Mouse (Mus musculus) stomach, embryonic 16.5 days (tissue): ENCODE measurements at regions not wholly inside any gene's neighbourhood (a gene's known extent, or its start where the extent isn't known, plus 50 kb on each side); places are given as distances from the start of the nearest gene placed in this dataset.

Experiments used
- ATAC-seq: fragments of 200-750 bp; cut with Nextera tagmentation; 2 replicates; pipeline ENCODE4 v1.8.0; 2017; ENCODE audit warnings: moderate number of reproducible peaks, moderate TSS enrichment; ENCODE audit not compliant: insufficient read depth, low FRiP score
- H3K27ac ChIP-seq: fragments of 300-500 bp; sonication (generic); 2 replicates; pipeline ENCODE4 v1.5.1; 2014; ENCODE audit warnings: low read length
- H3K27me3 ChIP-seq: fragments of 300-500 bp; sonication (generic); 2 replicates; pipeline ENCODE4 v1.6.1; 2014; ENCODE audit warnings: low read length, control low read depth, mixed read lengths; ENCODE audit not compliant: control insufficient read depth, insufficient read depth
- H3K36me3 ChIP-seq: fragments of 300-500 bp; sonication (generic); 2 replicates; pipeline ENCODE4 v1.6.1; 2014; ENCODE audit warnings: low read length; ENCODE audit not compliant: control insufficient read depth, insufficient read depth
- H3K4me1 ChIP-seq: fragments of 300-500 bp; sonication (generic); 2 replicates; pipeline ENCODE4 v1.6.1; 2014; ENCODE audit warnings: low read length, control low read depth, mixed read lengths; ENCODE audit not compliant: control insufficient read depth, insufficient read depth
- H3K4me2 ChIP-seq: fragments of 300-500 bp; sonication (generic); 2 replicates; pipeline ENCODE4 v1.6.1; 2014; ENCODE audit warnings: low read depth, low read length, mixed read lengths
- H3K4me3 ChIP-seq: fragments of 300-500 bp; sonication (generic); replicated peaks from 2 replicates; pipeline ENCODE4 v1.5.1; 2014; ENCODE audit warnings: mild to moderate bottlenecking, low read length
- H3K9ac ChIP-seq: fragments of 300-500 bp; sonication (generic); 2 replicates; pipeline ENCODE4 v1.6.1; 2014; ENCODE audit warnings: low read length
- H3K9me3 ChIP-seq: fragments of 300-500 bp; sonication (generic); replicated peaks from 2 replicates; pipeline ENCODE4 v1.6.1; 2016; ENCODE audit warnings: low read length, control low read depth; ENCODE audit not compliant: control insufficient read depth
- WGBS: fragments of 180-500 bp; shearing (Covaris S2); extraction: QIAGEN DNeasy Blood & Tissue Kit; methylation state at CpG from one replicate; pipeline ENCODE4 v1.1.7; 2014; 5-methylcytosine and 5-hydroxymethylcytosine counted together

- H3K4me3 ChIP-seq: no peak overlapping the region
- no peak for ATAC-seq
- H3K4me2 ChIP-seq: no peak overlapping the region
- H3K9ac ChIP-seq: no peak overlapping the region
- 78% methylated on average over 5 of the region's 5 CpGs for WGBS
- no peaks in the 10 kb centered on the region for H3K9me3 ChIP-seq
- no peaks in the 10 kb centered on the region for H3K27me3 ChIP-seq
- no peak overlapping the region for H3K27ac ChIP-seq
- no peaks in the 10 kb centered on the region for H3K4me1 ChIP-seq
- no peaks in the 10 kb centered on the region for H3K36me3 ChIP-seq
Observed at GRCm38 (mm10) chr19:14096187-14096586, 182.9 kb downstream of the Olfr1505 start.

- WGBS: 60% methylated on average over 4 of the region's 4 CpGs
- no peak for ATAC-seq
- H3K9ac ChIP-seq: no peak overlapping the region
- no peak overlapping the region for H3K4me3 ChIP-seq
- no peaks in the 10 kb centered on the region for H3K4me1 ChIP-seq
- H3K36me3 ChIP-seq: no peaks in the 10 kb centered on the region
- no peak overlapping the region for H3K27ac ChIP-seq
- no peaks in the 10 kb centered on the region for H3K27me3 ChIP-seq
- no peaks in the 10 kb centered on the region for H3K9me3 ChIP-seq
- no peak overlapping the region for H3K4me2 ChIP-seq
Observed at GRCm38 (mm10) chr19:14109091-14109490, 195.8 kb downstream of the Olfr1505 start.

GRCm38 (mm10) chr19:14123348-14124113, 210.2 kb downstream of the Olfr1505 start:
- Histone ChIP-seq H3K27ac (no peak overlapping the region), H3K4me3 (no peak overlapping the region), H3K4me2 (no peak overlapping the region), H3K4me1 (no peaks in the 10 kb centered on the region), H3K36me3 (no peaks in the 10 kb centered on the region), H3K27me3 (no peaks in the 10 kb centered on the region), H3K9me3 (no peaks in the 10 kb centered on the region), H3K9ac (no peak overlapping the region)
- WGBS: 24% methylated on average over 8 of the region's 8 CpGs
- no peak for ATAC-seq

GRCm38 (mm10) chr19:14124250-14124827, 211.0 kb downstream of the Olfr1505 start:
- no peaks in the 10 kb centered on the region for H3K9me3 ChIP-seq
- ATAC-seq: no peak
- no peak overlapping the region for H3K4me3 ChIP-seq
- no peaks in the 10 kb centered on the region for H3K27me3 ChIP-seq
- no peaks in the 10 kb centered on the region for H3K4me1 ChIP-seq
- H3K36me3 ChIP-seq: no peaks in the 10 kb centered on the region
- H3K4me2 ChIP-seq: no peak overlapping the region
- 51% methylated on average over 5 of the region's 5 CpGs for WGBS
- no peak overlapping the region for H3K27ac ChIP-seq
- no peak overlapping the region for H3K9ac ChIP-seq

- H3K27me3 ChIP-seq: no peaks in the 10 kb centered on the region
- WGBS: 67% methylated on average over 5 of the region's 5 CpGs
- H3K9me3 ChIP-seq: no peaks in the 10 kb centered on the region
- no peak overlapping the region for H3K9ac ChIP-seq
- no peak overlapping the region for H3K27ac ChIP-seq
- no peaks in the 10 kb centered on the region for H3K36me3 ChIP-seq
- no peak overlapping the region for H3K4me2 ChIP-seq
- no peak for ATAC-seq
- no peak overlapping the region for H3K4me3 ChIP-seq
- no peaks in the 10 kb centered on the region for H3K4me1 ChIP-seq
Observed at GRCm38 (mm10) chr19:14124986-14125385, 211.7 kb downstream of the Olfr1505 start.

- Histone ChIP-seq H3K27me3 (no peaks in the 10 kb centered on the region), H3K9me3 (no peaks in the 10 kb centered on the region), H3K9ac (no peak overlapping the region), H3K4me2 (no peak overlapping the region), H3K36me3 (no peaks in the 10 kb centered on the region), H3K4me3 (no peak overlapping the region), H3K4me1 (no peaks in the 10 kb centered on the region), H3K27ac (no peak overlapping the region)
- WGBS: 49% methylated on average over 8 of the region's 8 CpGs
- ATAC-seq: no peak
Observed at GRCm38 (mm10) chr19:14128397-14129209, 215.3 kb downstream of the Olfr1505 start.

- Histone ChIP-seq H3K27me3 (no peaks in the 10 kb centered on the region), H3K4me1 (peaks cover 7% of the 10 kb centered on the region; the same call in 1 of the 2 replicates), H3K9ac (no peak overlapping the region), H3K36me3 (no peaks in the 10 kb centered on the region), H3K4me2 (no peak overlapping the region), H3K27ac (no peak overlapping the region), H3K9me3 (no peaks in the 10 kb centered on the region), H3K4me3 (no peak overlapping the region)
- WGBS: 13% methylated on average over 3 of the region's 3 CpGs
- peak; percentile 75; the same call in 1 of the 2 replicates for ATAC-seq
Observed at GRCm38 (mm10) chr19:14161217-14161616, 247.9 kb downstream of the Olfr1505 start.

- 38% methylated on average over 4 of the region's 4 CpGs for WGBS
- Histone ChIP-seq H3K4me3 (no peak overlapping the region), H3K9ac (no peak overlapping the region), H3K27me3 (no peaks in the 10 kb centered on the region), H3K9me3 (no peaks in the 10 kb centered on the region), H3K4me1 (peaks cover 7% of the 10 kb centered on the region; the same call in 1 of the 2 replicates), H3K4me2 (no peak overlapping the region), H3K36me3 (no peaks in the 10 kb centered on the region), H3K27ac (no peak overlapping the region)
- ATAC-seq: no peak
Observed at GRCm38 (mm10) chr19:14162773-14163172, 249.4 kb downstream of the Olfr1505 start.

GRCm38 (mm10) chr19:14165775-14166174, 252.4 kb downstream of the Olfr1505 start:
- no peaks in the 10 kb centered on the region for H3K36me3 ChIP-seq

More at GRCm38 (mm10) chr19:14165775-14166174, 252.4 kb downstream of the Olfr1505 start:
- H3K4me2 ChIP-seq: no peak overlapping the region
- no peak overlapping the region for H3K4me3 ChIP-seq
- no peak overlapping the region for H3K27ac ChIP-seq
- H3K4me1 ChIP-seq: peaks cover 7% of the 10 kb centered on the region; the same call in 1 of the 2 replicates
- ATAC-seq: no peak
- H3K9ac ChIP-seq: no peak overlapping the region
- WGBS: 93% methylated on average over 2 of the region's 2 CpGs
- H3K9me3 ChIP-seq: no peaks in the 10 kb centered on the region
- H3K27me3 ChIP-seq: no peaks in the 10 kb centered on the region
